In genomic region chr10:91313316-91313715, GRCm38 (mm10) we compare ENCODE assay signal across 22 mouse cellular contexts.
DNase-seq lines count a peak whose midpoint lies in the region; ATAC-seq and TF ChIP-seq lines count a peak whose summit lies in the region.
"Had no signal": no experiment of that assay in that cellular context is flagged by ENCODE, and none has a peak within 500 bp of the region (broad histone marks: within the 10 kb centered on the region; RNA-seq: fewer than 3 reads in every experiment).

No protein-coding gene starts in this region.

- H3K4me3 ChIP-seq in embryonic facial prominence, embryonic 13.5 days: no peak overlapping the region
- no peak overlapping the region for H3K4me3 ChIP-seq in embryonic facial prominence, embryonic 10.5 days
- no peak overlapping the region for H3K4me3 ChIP-seq in kidney, adult 2 months (ENCODE audit: insufficient read depth, low read depth, low read length)
- H3K4me3 ChIP-seq in kidney, embryonic 14.5 days (ENCODE audit: low read length): no peak overlapping the region
- H3K4me3 ChIP-seq: embryonic facial prominence, embryonic 15.5 days; forebrain, embryonic 15.5 days; heart, embryonic 15.5 days; hindbrain, embryonic 15.5 days; limb, embryonic 10.5 days; liver, embryonic 13.5 days; lung, embryonic 15.5 days had no signal

- no peak overlapping the region for H3K4me2 ChIP-seq in embryonic facial prominence, embryonic 13.5 days
- no peak overlapping the region for H3K4me2 ChIP-seq in kidney, embryonic 14.5 days (replicated peaks; ENCODE audit: low read depth, low read length)
- H3K4me2 ChIP-seq: embryonic facial prominence, embryonic 15.5 days; forebrain, embryonic 15.5 days; heart, embryonic 15.5 days; hindbrain, embryonic 15.5 days; liver, embryonic 13.5 days; lung, embryonic 15.5 days; midbrain, embryonic 11.5 days had no signal

- no peak for TF ChIP-seq CTCF in kidney, adult 2 months (conservative IDR thresholded peaks at IDR 0.05; ENCODE audit: insufficient read depth, insufficient read length, low read depth, low read length)
- no peak for TF ChIP-seq CTCF in Patski (IDR thresholded peaks at IDR 0.05)

- no peaks in the 10 kb centered on the region for H3K27me3 ChIP-seq in embryonic facial prominence, embryonic 13.5 days
- no peaks in the 10 kb centered on the region for H3K27me3 ChIP-seq in embryonic facial prominence, embryonic 10.5 days (replicated peaks; ENCODE audit: low read depth, poor library complexity, severe bottlenecking)
- H3K27me3 ChIP-seq in kidney, adult 2 months (replicated peaks; ENCODE audit: control insufficient read depth, insufficient read depth, low read length): no peaks in the 10 kb centered on the region; the same call in 1 of the 2 replicates
- H3K27me3 ChIP-seq in kidney, embryonic 14.5 days (ENCODE audit: control insufficient read depth, insufficient read depth, low read length): no peaks in the 10 kb centered on the region
- no peaks in the 10 kb centered on the region for H3K27me3 ChIP-seq in Patski
- H3K27me3 ChIP-seq: embryonic facial prominence, embryonic 15.5 days; forebrain, embryonic 15.5 days; heart, embryonic 15.5 days; hindbrain, embryonic 15.5 days; liver, embryonic 13.5 days; lung, embryonic 15.5 days had no signal

- CTCF ChIA-PET in Patski (lab: Charles Lee): no interaction called here

- H3K4me1 ChIP-seq in embryonic facial prominence, embryonic 13.5 days: no peaks in the 10 kb centered on the region
- peaks cover 3% of the 10 kb centered on the region; the same call in 1 of the 2 replicates for H3K4me1 ChIP-seq in embryonic facial prominence, embryonic 10.5 days
- H3K4me1 ChIP-seq in kidney, adult 2 months (ENCODE audit: control insufficient read depth, insufficient read depth, low read length): peaks cover 13% of the 10 kb centered on the region
- H3K4me1 ChIP-seq in kidney, embryonic 14.5 days (ENCODE audit: control insufficient read depth, insufficient read depth, low read length): no peaks in the 10 kb centered on the region
- H3K4me1 ChIP-seq: embryonic facial prominence, embryonic 15.5 days; forebrain, embryonic 15.5 days; hindbrain, embryonic 15.5 days; limb, embryonic 10.5 days; liver, embryonic 13.5 days; lung, embryonic 15.5 days had no signal

- in situ Hi-C loops in Patski (cut with MboI; ENCODE audit: low pct_unique_long_range_greater_than_20kb): no loop called here

- H3K27ac ChIP-seq in embryonic facial prominence, embryonic 13.5 days: no peak overlapping the region
- no peak overlapping the region for H3K27ac ChIP-seq in embryonic facial prominence, embryonic 10.5 days (replicated peaks)
- no peak overlapping the region for H3K27ac ChIP-seq in kidney, adult 2 months (ENCODE audit: insufficient read depth, low read depth, low read length)
- H3K27ac ChIP-seq in kidney, embryonic 14.5 days (ENCODE audit: low read depth, low read length): no peak overlapping the region
- H3K27ac ChIP-seq: embryonic facial prominence, embryonic 15.5 days; forebrain, embryonic 15.5 days; heart, embryonic 15.5 days; hindbrain, embryonic 15.5 days; limb, embryonic 10.5 days; liver, embryonic 13.5 days; lung, embryonic 15.5 days; macrophage had no signal

- no peak overlapping the region for H3K9ac ChIP-seq in embryonic facial prominence, embryonic 13.5 days
- no peak overlapping the region for H3K9ac ChIP-seq in kidney, embryonic 14.5 days (ENCODE audit: low read depth, low read length)
- H3K9ac ChIP-seq: embryonic facial prominence, embryonic 15.5 days; forebrain, embryonic 15.5 days; heart, embryonic 15.5 days; hindbrain, embryonic 15.5 days; liver, embryonic 13.5 days; lung, embryonic 15.5 days had no signal

- POLR2A ChIA-PET in Patski (lab: Charles Lee): no interaction called here

- no peaks in the 10 kb centered on the region for H3K36me3 ChIP-seq in embryonic facial prominence, embryonic 13.5 days
- no peaks in the 10 kb centered on the region for H3K36me3 ChIP-seq in embryonic facial prominence, embryonic 10.5 days (replicated peaks)
- H3K36me3 ChIP-seq in kidney, adult 2 months (ENCODE audit: control insufficient read depth, insufficient read depth, low read length): no peaks in the 10 kb centered on the region
- no peaks in the 10 kb centered on the region for H3K36me3 ChIP-seq in kidney, embryonic 14.5 days (ENCODE audit: control insufficient read depth, insufficient read depth, low read length)
- H3K36me3 ChIP-seq: embryonic facial prominence, embryonic 15.5 days; forebrain, embryonic 15.5 days; heart, embryonic 15.5 days; hindbrain, embryonic 15.5 days; limb, embryonic 10.5 days; liver, embryonic 13.5 days; lung, embryonic 15.5 days had no signal

- TF ChIP-seq POLR2A in kidney, adult 2 months (IDR thresholded peaks at IDR 0.05; ENCODE audit: low read depth, low read length): no peak

- DNase-seq in embryonic facial prominence, embryonic 10.5 days (ENCODE audit: low spot score): no peak
- DNase-seq in kidney, adult 2 months: peak; percentile 79
- DNase-seq in Patski (ENCODE audit: low read depth, low spot score): peak; percentile 13
- DNase-seq in kidney, adult 9 months: peak; percentile 57
- no peak for DNase-seq in thymus, postnatal 14 days
- DNase-seq: adrenal gland, postnatal 36 days; gastrocnemius, postnatal 14 days; liver, embryonic 13.5 days; right cerebral cortex, postnatal 4 days; thymus, postnatal 25 days had no signal

- peak; percentile 48; the same call in 1 of the 2 replicates for ATAC-seq in embryonic facial prominence, embryonic 13.5 days (ENCODE audit: insufficient number of reproducible peaks, insufficient read depth, low FRiP score, low TSS enrichment, low read depth)
- ATAC-seq in kidney, embryonic 14.5 days (ENCODE audit: low FRiP score, low TSS enrichment): no peak
- ATAC-seq in Patski: no peak
- ATAC-seq in megakaryocyte-erythroid progenitor cell, adult 5-6 weeks (replicated peaks; ENCODE audit: low FRiP score, low TSS enrichment, poor library complexity, severe bottlenecking): no peak
- ATAC-seq: CD4-positive, CD25-positive, alpha-beta regulatory T cell, adult 4 months; forebrain, embryonic 15.5 days had no signal

- 30% methylated on average over 3 of the region's 3 CpGs for WGBS in embryonic facial prominence, embryonic 13.5 days
- 49% methylated on average over 3 of the region's 3 CpGs for WGBS in embryonic facial prominence, embryonic 10.5 days
- 25% methylated on average over 3 of the region's 3 CpGs for WGBS in kidney, adult 2 months
- 50% methylated on average over 3 of the region's 3 CpGs for WGBS in kidney, embryonic 14.5 days

- no peaks in the 10 kb centered on the region for H3K9me3 ChIP-seq in embryonic facial prominence, embryonic 13.5 days
- no peaks in the 10 kb centered on the region for H3K9me3 ChIP-seq in embryonic facial prominence, embryonic 10.5 days
- no peaks in the 10 kb centered on the region for H3K9me3 ChIP-seq in kidney, embryonic 14.5 days (ENCODE audit: control insufficient read depth, low read length)
- H3K9me3 ChIP-seq: embryonic facial prominence, embryonic 15.5 days; forebrain, embryonic 15.5 days; heart, embryonic 15.5 days; hindbrain, embryonic 15.5 days; limb, embryonic 10.5 days; liver, embryonic 13.5 days; lung, embryonic 15.5 days had no signal

Comparison
In these comparisons a context has a peak if more than half of its experiments do, and no peak if none do; other contexts are left out.
1. DNase-seq: peak in kidney, adult 2 months (single experiment), Patski (single experiment) and kidney, adult 9 months (single experiment); none in embryonic facial prominence, embryonic 10.5 days (single experiment) and thymus, postnatal 14 days (single experiment).